Mouse (Mus musculus) brain, adult 2 months (tissue): ENCODE measurements at regions not wholly inside any gene's neighbourhood (a gene's known extent, or its start where the extent isn't known, plus 50 kb on each side); places are given as distances from the start of the nearest gene placed in this dataset.

Source experiments
- DNase-seq: peaks from one replicate; pipeline ENCODE4 v3.0.0; 2011; ENCODE audit warnings: low read depth, low spot score

- peak; percentile 69 for DNase-seq
These were observed 517.5 kb downstream of the Cps1 start for GRCm38 (mm10) chr1:67640353-67640752.

GRCm38 (mm10) chr1:67640766-67641165 lies 517.9 kb downstream of the Cps1 start:
- DNase-seq = no peak

- no peak for DNase-seq
These were observed 520.8 kb downstream of the Cps1 start for GRCm38 (mm10) chr1:67643627-67644026.
